Mouse (Mus musculus) stomach, postnatal 0 days (tissue): ENCODE measurements at regions not wholly inside any gene's neighbourhood (a gene's known extent, or its start where the extent isn't known, plus 50 kb on each side); places are given as distances from the start of the nearest gene placed in this dataset.

Source experiments
- CTCF ChIP-seq: IDR thresholded peaks from 2 replicates; pipeline ENCODE4 v1.5.1; 2016; ENCODE audit warnings: antibody characterized with exemption, low read depth, mild to moderate bottlenecking, moderate library complexity
- EP300 ChIP-seq: optimal IDR thresholded peaks from 2 replicates; pipeline ENCODE3; 2016; ENCODE audit warnings: antibody characterized with exemption

GRCm38 (mm10) chr8:126660658-126661316 is 67.0 kb upstream of the Irf2bp2 start:
- TF ChIP-seq CTCF (no peak), EP300 (no peak)
